Mouse (Mus musculus) MEL (cell line): ENCODE results near the gene Slc35e4. TPM values are rescaled to one million over a fixed set of nuclear protein-coding genes. Genes with fewer than 3 reads are reported as not detected.
A peak's percentile ranks its signal among the peaks of the same experiment; 100 is the strongest.

Experiments used
- DNase-seq: peaks from one replicate; pipeline ENCODE4 v3.0.0; 2011; ENCODE audit warnings: low read depth, low spot score
- H3K27ac ChIP-seq: 2 replicates; pipeline ENCODE4 v1.5.1; 2012; ENCODE audit warnings: low read depth, mild to moderate bottlenecking, control low read depth, low read length, moderate library complexity; ENCODE audit not compliant: control insufficient read depth
- H3K27me3 ChIP-seq, 2 experiments: fragments of 150-350 bp in 1 of 2; sonication (generic) in 1 of 2; 2 replicates each; pipeline ENCODE4 v1.6.1; 2012; ENCODE audit warnings: low read length in 2 of 2, mild to moderate bottlenecking in 2 of 2, improper control_type of control experiment in 1 of 2, moderate library complexity in 1 of 2; ENCODE audit not compliant: insufficient read depth in 2 of 2, control insufficient read depth in 1 of 2
- H3K36me3 ChIP-seq, 2 experiments: 2 replicates each; pipeline ENCODE4 v1.6.1; 2012 to 2014; ENCODE audit warnings: low read length in 2 of 2, improper control_type of control experiment in 1 of 2, inconsistent platforms in 1 of 2, mild to moderate bottlenecking in 1 of 2; ENCODE audit not compliant: insufficient read depth in 2 of 2, control insufficient read depth in 1 of 2
- H3K4me1 ChIP-seq, 2 experiments: fragments of 150-350 bp in 1 of 2; sonication (generic) in 1 of 2; 2 replicates each; pipeline ENCODE4 v1.6.1; 2012; ENCODE audit warnings: low read length in 2 of 2, improper control_type of control experiment in 1 of 2, mild to moderate bottlenecking in 1 of 2; ENCODE audit not compliant: insufficient read depth in 2 of 2, control insufficient read depth in 1 of 2
- H3K4me3 ChIP-seq, 2 experiments: fragments of 150-350 bp in 1 of 2; sonication (generic) in 1 of 2; 2 replicates each; pipeline ENCODE4 v1.5.1; 2012; ENCODE audit warnings: low read depth in 2 of 2, low read length in 2 of 2, mild to moderate bottlenecking in 2 of 2, moderate library complexity in 2 of 2, control low read depth in 1 of 2, improper control_type of control experiment in 1 of 2; ENCODE audit not compliant: control insufficient read depth in 1 of 2, insufficient read depth in 1 of 2
- H3K79me2 ChIP-seq: 2 replicates; pipeline ENCODE4 v1.6.1; 2012; ENCODE audit warnings: mild to moderate bottlenecking, low read length, moderate library complexity; ENCODE audit not compliant: control insufficient read depth, poor library complexity, insufficient read depth
- H3K9ac ChIP-seq: 2 replicates; pipeline ENCODE4 v1.6.1; 2012; ENCODE audit warnings: low read depth, mild to moderate bottlenecking, control low read depth, low read length, moderate library complexity; ENCODE audit not compliant: control insufficient read depth, poor library complexity, severe bottlenecking
- H3K9me3 ChIP-seq: fragments of 150-350 bp; sonication (generic); replicated peaks from 2 replicates; pipeline ENCODE4 v1.6.1; 2012; ENCODE audit warnings: mild to moderate bottlenecking, low read length, improper control_type of control experiment, moderate library complexity; ENCODE audit not compliant: insufficient read depth
- BHLHE40 ChIP-seq: IDR thresholded peaks from 2 replicates; pipeline ENCODE4 v1.6.1; 2012; ENCODE audit warnings: low read depth, mild to moderate bottlenecking, inconsistent platforms, low read length, improper control_type of control experiment, borderline replicate concordance
- CHD1 ChIP-seq: IDR thresholded peaks from 2 replicates; pipeline ENCODE4 v1.6.1; 2012; ENCODE audit warnings: low read depth, mild to moderate bottlenecking, inconsistent platforms, low read length, improper control_type of control experiment
- E2F4 ChIP-seq: IDR thresholded peaks from 2 replicates; pipeline ENCODE4 v1.6.1; 2011; ENCODE audit warnings: low read depth, low read length, improper control_type of control experiment, borderline replicate concordance
- ELF1 ChIP-seq: IDR thresholded peaks from 2 replicates; pipeline ENCODE4 v1.6.1; 2014; ENCODE audit warnings: low read depth, mild to moderate bottlenecking, inconsistent platforms, low read length, improper control_type of control experiment, moderate library complexity
- EP300 ChIP-seq, 2 experiments: IDR thresholded peaks; 2 replicates each; pipeline ENCODE4 v1.6.1; 2011; ENCODE audit warnings: improper control_type of control experiment in 2 of 2, low read length in 2 of 2, low read depth in 1 of 2, mild to moderate bottlenecking in 1 of 2
- ETS1 ChIP-seq: IDR thresholded peaks from 2 replicates; pipeline ENCODE4 v1.6.1; 2012; ENCODE audit warnings: low read depth, mild to moderate bottlenecking, inconsistent platforms, low read length, improper control_type of control experiment, moderate library complexity
- GABPA ChIP-seq: IDR thresholded peaks from 2 replicates; pipeline ENCODE4 v1.6.1; 2012; ENCODE audit warnings: low read depth, mild to moderate bottlenecking, inconsistent platforms, low read length, improper control_type of control experiment, moderate library complexity
- HCFC1 ChIP-seq: IDR thresholded peaks from 2 replicates; pipeline ENCODE4 v1.6.1; 2012; ENCODE audit warnings: low read depth, mild to moderate bottlenecking, inconsistent platforms, low read length, improper control_type of control experiment, moderate library complexity
- JUND ChIP-seq: IDR thresholded peaks from 2 replicates; pipeline ENCODE4 v1.6.1; 2011; ENCODE audit warnings: low read depth, mild to moderate bottlenecking, improper control_type of control experiment, low read length
- KAT2A ChIP-seq: conservative IDR thresholded peaks from 2 replicates; pipeline ENCODE4 v1.6.1; 2012; ENCODE audit warnings: low read depth, low read length, improper control_type of control experiment, inconsistent platforms
- MAX ChIP-seq: IDR thresholded peaks from 2 replicates; pipeline ENCODE4 v1.6.1; 2011; ENCODE audit warnings: low read length, improper control_type of control experiment
- MAZ ChIP-seq: IDR thresholded peaks from 2 replicates; pipeline ENCODE4 v1.6.1; 2012; ENCODE audit warnings: low read depth, mild to moderate bottlenecking, inconsistent platforms, low read length, improper control_type of control experiment
- MEF2A ChIP-seq: IDR thresholded peaks from 2 replicates; pipeline ENCODE4 v1.6.1; 2014; ENCODE audit warnings: low read depth, mild to moderate bottlenecking, inconsistent platforms, low read length, improper control_type of control experiment; ENCODE audit not compliant: poor library complexity, insufficient replicate concordance, severe bottlenecking; ENCODE audit errors: extremely low read depth
- MXI1 ChIP-seq: IDR thresholded peaks from 2 replicates; pipeline ENCODE4 v1.6.1; 2011; ENCODE audit warnings: mild to moderate bottlenecking, low read depth, low read length, improper control_type of control experiment
- MYC ChIP-seq: IDR thresholded peaks from 2 replicates; pipeline ENCODE4 v1.6.1; 2011; ENCODE audit warnings: low read depth, mild to moderate bottlenecking, low read length, improper control_type of control experiment, moderate library complexity
- NELFE ChIP-seq: IDR thresholded peaks from 2 replicates; pipeline ENCODE4 v1.6.1; 2011; ENCODE audit warnings: low read depth, low read length, improper control_type of control experiment
- NRF1 ChIP-seq: IDR thresholded peaks from 2 replicates; pipeline ENCODE4 v1.6.1; 2014; ENCODE audit warnings: low read depth, mild to moderate bottlenecking, inconsistent platforms, low read length, improper control_type of control experiment, moderate library complexity; ENCODE audit not compliant: poor library complexity, insufficient read depth, severe bottlenecking
- POLR2A ChIP-seq, 2 experiments: IDR thresholded peaks; 2 replicates each; pipeline ENCODE4 v1.6.1; 2011 to 2012; ENCODE audit warnings: low read length in 2 of 2, mild to moderate bottlenecking in 2 of 2, control low read depth in 1 of 2, improper control_type of control experiment in 1 of 2, low read depth in 1 of 2, moderate library complexity in 1 of 2; ENCODE audit not compliant: control insufficient read depth in 1 of 2, insufficient read depth in 1 of 2, poor library complexity in 1 of 2
- POLR2AphosphoS2 ChIP-seq: IDR thresholded peaks from 2 replicates; pipeline ENCODE4 v1.6.1; 2011; ENCODE audit warnings: low read length, improper control_type of control experiment
- POLR2AphosphoS5 ChIP-seq: IDR thresholded peaks from 2 replicates; pipeline ENCODE4 v1.6.1; 2012; ENCODE audit warnings: low read depth, borderline replicate concordance, mild to moderate bottlenecking, inconsistent platforms, low read length, moderate library complexity, mixed read lengths
- SIN3A ChIP-seq: IDR thresholded peaks from 2 replicates; pipeline ENCODE4 v1.6.1; 2012; ENCODE audit warnings: low read length, improper control_type of control experiment, inconsistent platforms
- SMC3 ChIP-seq: IDR thresholded peaks from 2 replicates; pipeline ENCODE4 v1.6.1; 2011; ENCODE audit warnings: low read depth, low read length, improper control_type of control experiment
- TAL1 ChIP-seq: IDR thresholded peaks from 2 replicates; pipeline ENCODE4 v1.6.1; 2012; ENCODE audit warnings: mild to moderate bottlenecking, inconsistent platforms, low read length, moderate library complexity, mixed read lengths
- TBP ChIP-seq: IDR thresholded peaks from 2 replicates; pipeline ENCODE4 v1.8.0; 2011; ENCODE audit warnings: low read depth, low read length, improper control_type of control experiment
- TCF12 ChIP-seq: IDR thresholded peaks from 2 replicates; pipeline ENCODE4 v1.6.1; 2014; ENCODE audit warnings: low read depth, mild to moderate bottlenecking, inconsistent platforms, low read length, improper control_type of control experiment, moderate library complexity
- USF1 ChIP-seq: IDR thresholded peaks from 2 replicates; pipeline ENCODE4 v1.6.1; 2014; ENCODE audit warnings: low read depth, mild to moderate bottlenecking, inconsistent platforms, low read length, improper control_type of control experiment, moderate library complexity
- ZKSCAN1 ChIP-seq: IDR thresholded peaks from 2 replicates; pipeline ENCODE4 v1.6.1; 2012; ENCODE audit warnings: low read depth, mild to moderate bottlenecking, inconsistent platforms, low read length, improper control_type of control experiment, moderate library complexity
- ZMIZ1 ChIP-seq: IDR thresholded peaks from 2 replicates; pipeline ENCODE4 v1.6.1; 2012; ENCODE audit warnings: low read depth, mild to moderate bottlenecking, inconsistent platforms, low read length, improper control_type of control experiment, moderate library complexity
- ZNF384 ChIP-seq: IDR thresholded peaks from 2 replicates; pipeline ENCODE4 v1.6.1; 2012; ENCODE audit warnings: low read depth, mild to moderate bottlenecking, inconsistent platforms, low read length, improper control_type of control experiment
- polyA plus RNA-seq, 2 experiments: library from polyadenylated mRNA; stranded (reverse) in 1 of 2; unstranded in 1 of 2; fragments of >175 nt in 1 of 2; fragments of >200 nt in 1 of 2; gene quantifications; 2 replicates each; pipeline versions ENCODE4 v1.2.1 to v1.2.4; 2012; ENCODE audit warnings: low replicate concordance in 2 of 2, low read depth in 1 of 2; ENCODE audit not compliant: insufficient read length in 2 of 2, insufficient read depth in 1 of 2, missing spikeins in 1 of 2
- total RNA-seq: library from RNA; depleted of rRNA; stranded (reverse); fragments of 300-350 nt; gene quantifications from 2 replicates; pipeline ENCODE4 v1.2.3, GENCODE M21; 2012

The Slc35e4 gene
- total and polyA plus RNA-seq, 3 experiments, result 12.1 to 14.0 TPM; not detected in 1

DNA sequence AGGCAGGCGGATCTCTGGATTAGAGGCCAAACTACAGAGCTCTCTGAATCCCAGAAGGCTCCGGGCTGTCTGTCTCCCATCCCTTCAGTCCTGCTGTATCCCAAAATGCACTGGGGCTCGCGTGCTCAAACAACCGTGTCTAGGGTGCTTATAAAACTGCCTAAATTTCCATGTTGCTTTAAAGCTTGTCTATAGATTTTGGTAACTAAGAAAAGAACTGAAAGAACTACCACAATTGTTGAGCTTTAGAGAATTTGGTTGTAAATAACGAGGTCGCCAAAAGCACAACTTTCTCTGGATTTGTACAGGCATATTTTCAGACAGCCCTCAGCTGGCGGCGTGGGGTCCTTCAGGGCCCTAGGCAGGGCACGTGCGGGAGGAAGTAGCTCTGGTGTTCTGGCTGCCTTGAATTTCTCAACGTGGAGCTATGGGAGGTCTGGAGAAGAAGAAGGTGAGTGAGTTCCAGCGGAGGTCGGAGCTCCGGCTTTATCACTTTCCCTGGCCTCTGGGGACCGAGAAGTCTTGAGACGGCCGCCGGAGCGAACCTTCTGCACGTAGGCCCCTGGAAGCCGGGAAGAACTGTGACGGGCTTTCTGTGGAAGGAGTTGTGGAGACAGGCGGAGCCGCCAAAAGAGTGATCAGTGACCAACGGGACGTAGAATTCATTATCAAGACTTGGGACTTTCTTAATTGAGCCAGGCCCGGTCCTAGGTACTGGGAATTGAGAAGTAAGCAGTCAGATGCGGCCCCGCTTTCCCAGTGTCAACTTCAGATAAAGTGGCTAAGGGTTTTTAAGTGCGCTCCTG, 49.3 kb upstream of the Slc35e4 start, which contains the start of gene Pes1:
Gene Pes1 (plus strand): TSS at position 366 of the 806 bp plus-strand sequence.
- Histone ChIP-seq H3K4me1 (peaks cover 10 to 19% of the 10 kb centered on the region in 2 experiments), H3K27ac (peak within 1 kb of the TSS; percentile 96), H3K9ac (peak within 1 kb of the TSS; percentile 71)
- TF ChIP-seq ELF1 (peak; percentile 78), POLR2A (IDR thresholded peaks at IDR 0.05; ENCODE audit: control insufficient read depth in 1 of 2, insufficient read depth in 1 of 2, low read depth in 1 of 2, low read length in 2 of 2, poor library complexity in 1 of 2) (peak; percentile 46 to 87; a peak in 3 of 4 replicates), E2F4 (0 out of 2 replicates have a peak, but pooled peaks have one; percentile 53), HCFC1 (peak; percentile 94), MEF2A (no peak), TBP (peak; percentile 91), POLR2AphosphoS5 (no peak), KAT2A (peak; percentile 78), MYC (peak; percentile 99), EP300 (IDR thresholded peaks at IDR 0.05; ENCODE audit: low read depth in 1 of 2, low read length in 2 of 2) (peak in 1 of 2 experiments; percentile 45; a peak in 1 of 4 replicates), NELFE (peak; percentile 85), POLR2AphosphoS2 (peak; percentile 86), USF1 (peak; percentile 92), TAL1 (no peak), ZNF384 (peak; percentile 48), ZMIZ1 (peak; percentile 62), NRF1 (no peak), ZKSCAN1 (peak; percentile 17; the same call in 1 of the 2 replicates), CHD1 (no peak; the same call in 1 of the 2 replicates), SMC3 (no peak), SIN3A (peak; percentile 97), BHLHE40 (peak; percentile 98), MAX (peak; percentile 100), ETS1 (0 out of 2 replicates have a peak, but pooled peaks have one; percentile 26), MAZ (peak; percentile 72; the same call in 1 of the 2 replicates), GABPA (peak; percentile 42; the same call in 1 of the 2 replicates), MXI1 (peak; percentile 99), JUND (0 out of 2 replicates have a peak, but pooled peaks have one; percentile 20), TCF12 (peak; percentile 40)
- TF ChIP-seq, all 39 proteins: peak for 23
- Histone ChIP-seq H3K4me3 (peak within 1 kb of the TSS; percentile 85 to 93), H3K36me3 (peaks cover 11 to 23% of the 10 kb centered on the region in 2 experiments), H3K9me3 (no peaks in the 10 kb centered on the region), H3K79me2 (peaks cover 43% of the 10 kb centered on the region), H3K27me3 (peaks cover 0 to 4% of the 10 kb centered on the region in 2 experiments; a peak in 2 of 4 replicates)
- peak; percentile 97 for DNase-seq
